ENCODE assay signal across 8 mouse cellular contexts in genomic region chr5:100322081-100322480, GRCm38 (mm10).
DNase-seq lines count a peak whose midpoint lies in the region; ATAC-seq lines count a peak whose summit lies in the region.

No protein-coding gene starts in this region.

- peak; percentile 87 for ATAC-seq in intestine, embryonic 15.5 days
- peak; percentile 76 for ATAC-seq in midbrain, embryonic 12.5 days (ENCODE audit: low FRiP score, low read depth)
- no peak for ATAC-seq in activated CD4-positive, CD25-positive, alpha-beta regulatory T cell, adult 4 months

- no peak overlapping the region for H3K9ac ChIP-seq in intestine, embryonic 15.5 days
- H3K9ac ChIP-seq in midbrain, embryonic 12.5 days (replicated peaks): no peak overlapping the region

- H3K36me3 ChIP-seq in intestine, embryonic 15.5 days: no peaks in the 10 kb centered on the region
- H3K36me3 ChIP-seq in midbrain, embryonic 12.5 days: no peaks in the 10 kb centered on the region

- H3K4me1 ChIP-seq in intestine, embryonic 15.5 days (replicated peaks): no peaks in the 10 kb centered on the region; the same call in 1 of the 2 replicates
- H3K4me1 ChIP-seq in midbrain, embryonic 12.5 days: 0 out of 2 replicates have a peak, but pooled peaks cover 5% of the 10 kb centered on the region

- H3K27ac ChIP-seq in intestine, embryonic 15.5 days: no peak overlapping the region
- no peak overlapping the region for H3K27ac ChIP-seq in midbrain, embryonic 12.5 days (replicated peaks)

- no peak overlapping the region for H3K4me2 ChIP-seq in intestine, embryonic 15.5 days (replicated peaks)
- peak overlapping the region; percentile 30 for H3K4me2 ChIP-seq in midbrain, embryonic 12.5 days (replicated peaks)

- H3K27me3 ChIP-seq in intestine, embryonic 15.5 days (replicated peaks): no peaks in the 10 kb centered on the region
- H3K27me3 ChIP-seq in midbrain, embryonic 12.5 days: no peaks in the 10 kb centered on the region

- intact Hi-C loops in left cerebral cortex, postnatal 10 days (cut with DNase I): no loop called here

- no peak overlapping the region for H3K4me3 ChIP-seq in intestine, embryonic 15.5 days (replicated peaks)
- no peak overlapping the region for H3K4me3 ChIP-seq in midbrain, embryonic 12.5 days

- H3K9me3 ChIP-seq in intestine, embryonic 15.5 days: no peaks in the 10 kb centered on the region
- H3K9me3 ChIP-seq in midbrain, embryonic 12.5 days: no peaks in the 10 kb centered on the region

- WGBS in intestine, embryonic 15.5 days: under 1% methylated on average over 11 of the region's 11 CpGs
- WGBS in midbrain, embryonic 12.5 days: 3% methylated on average over 11 of the region's 11 CpGs

- peak; percentile 72 for DNase-seq in adrenal gland, adult 2 months
- peak; percentile 94 for DNase-seq in embryo, embryonic 10 days (ENCODE audit: low spot score)
- peak; percentile 34 for DNase-seq in gastrocnemius, postnatal 25 days
- peak; percentile 73 to 81 for DNase-seq in left cerebral cortex, postnatal 10 days (ENCODE audit: extremely low spot score in 1 of 2, low spot score in 2 of 2)
- DNase-seq in skeletal muscle tissue, adult 2 months (ENCODE audit: low read depth, low spot score): peak; percentile 45

Comparison
In these comparisons a context has a peak if more than half of its experiments do, and no peak if none do; other contexts are left out.
1. DNase-seq: peak in every context shown above with its lines; median percentile 94 in embryo, embryonic 10 days; 77 in left cerebral cortex, postnatal 10 days; 72 in adrenal gland, adult 2 months; 45 in skeletal muscle tissue, adult 2 months; 34 in gastrocnemius, postnatal 25 days.